Mouse (Mus musculus): ENCODE data around the gene Slc37a3.
"Not testable (repeated sequence)": the region's sequence is repeated elsewhere in the genome, so short reads cannot be mapped to it uniquely, and the experiment has no call there.

Gene Slc37a3

GRCm38 (mm10) chr6:39378161-39378835 is 823 bp upstream of the Slc37a3 start:
- not testable (repeated sequence) for DNase-seq (ENCODE audit: low spot score)

- DNase-seq (ENCODE audit: low spot score) = no peak
Observed at GRCm38 (mm10) chr6:39376775-39377174, 700 bp downstream of the Slc37a3 start.

DNA sequence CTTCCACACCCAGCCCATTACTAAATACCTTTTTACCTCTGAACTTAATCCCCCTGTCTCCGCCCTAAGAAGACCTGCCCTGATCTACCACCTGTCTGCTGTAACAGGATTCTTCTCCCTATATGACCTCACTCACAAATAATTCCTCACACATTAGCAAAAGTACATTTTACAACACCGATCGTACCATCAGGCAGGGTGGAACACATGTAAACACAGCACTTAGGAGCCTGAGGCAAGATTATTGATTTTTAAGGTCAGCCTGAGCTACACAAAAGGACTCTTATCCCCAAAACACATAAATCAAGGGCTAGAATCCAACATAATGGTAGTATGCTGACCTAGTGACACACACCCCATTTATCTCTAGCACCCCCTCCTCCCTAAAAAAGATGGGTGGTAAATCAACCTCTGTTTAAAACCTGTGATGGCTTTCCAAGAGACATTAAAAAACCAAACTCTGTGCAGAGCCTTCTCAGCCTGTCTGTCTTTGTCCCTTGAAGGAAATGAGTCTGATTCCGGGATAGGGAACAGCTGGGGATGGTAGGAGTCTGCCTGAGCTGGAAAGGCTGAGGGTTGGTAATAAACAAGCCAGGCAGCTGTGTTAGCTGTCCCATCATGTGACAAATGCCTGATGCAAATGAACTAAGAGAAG is 4.0 kb downstream of the Slc37a3 start:
- no peak for DNase-seq (ENCODE audit: low spot score)

- peak; percentile 13 for DNase-seq (ENCODE audit: low spot score)
Observed at GRCm38 (mm10) chr6:39372727-39373126, 4.7 kb downstream of the Slc37a3 start.

DNA sequence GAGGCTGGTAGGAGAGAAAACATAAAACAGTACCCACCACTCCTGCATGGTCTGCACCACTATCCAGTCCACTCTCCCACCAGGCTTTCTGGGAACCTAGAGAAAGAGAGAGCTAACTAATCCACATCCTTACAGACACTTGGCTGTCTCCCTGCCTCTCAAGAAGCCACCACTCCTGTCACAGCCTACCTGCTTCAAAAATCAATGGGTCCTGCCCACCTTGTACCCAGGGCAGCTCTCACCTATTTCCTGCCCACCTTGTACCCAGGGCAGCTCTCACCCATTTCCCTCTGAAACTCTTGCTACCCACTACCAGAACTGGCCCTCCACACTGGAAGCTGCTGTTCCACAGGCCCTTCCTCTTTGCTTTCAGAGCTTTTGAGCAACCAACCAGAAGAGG is 5.4 kb downstream of the Slc37a3 start:
- no peak for DNase-seq (ENCODE audit: low spot score)

DNA sequence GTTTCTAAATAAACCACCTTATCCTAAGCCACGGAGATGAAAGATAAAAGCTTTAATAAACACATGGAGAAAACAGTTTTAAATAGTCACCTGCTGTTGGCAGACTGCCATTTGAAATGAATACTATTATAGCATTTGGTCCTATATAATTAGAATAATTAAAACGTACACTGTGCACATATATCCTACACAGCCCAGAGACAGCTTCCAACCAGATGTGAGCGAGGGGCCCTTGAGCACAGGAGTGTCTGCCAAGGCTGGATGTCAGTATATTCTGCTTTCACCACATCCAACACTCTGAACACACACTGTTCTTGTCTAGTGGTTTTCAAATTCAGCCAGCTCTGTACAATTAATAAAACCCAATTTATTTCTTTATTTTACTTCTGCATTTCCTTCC is 7.8 kb downstream of the Slc37a3 start:
- no peak for DNase-seq (ENCODE audit: low spot score)

DNA sequence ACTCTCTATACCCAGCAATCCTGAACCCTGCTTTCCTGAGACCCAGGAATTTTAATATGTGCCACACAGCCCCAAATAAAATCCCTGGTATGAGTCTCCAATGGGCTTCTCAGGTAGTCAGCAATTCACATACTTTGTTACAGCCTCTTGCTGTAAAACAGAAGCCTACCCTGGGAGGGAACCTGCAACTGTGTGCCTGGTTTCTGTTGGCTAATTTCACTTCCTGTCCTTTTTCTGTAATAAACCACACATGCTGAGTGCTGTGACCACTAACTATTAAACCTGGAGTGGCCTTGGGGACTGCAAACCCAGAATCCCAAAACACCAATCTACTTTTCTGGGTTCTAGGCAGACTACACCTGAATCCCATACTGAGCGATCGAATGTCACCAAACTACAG is 14.8 kb downstream of the Slc37a3 start:
- no peak for DNase-seq (ENCODE audit: low spot score)

- not testable (repeated sequence) for DNase-seq (ENCODE audit: low spot score)
Observed at GRCm38 (mm10) chr6:39359207-39359606, 18.3 kb downstream of the Slc37a3 start.

GRCm38 (mm10) chr6:39348946-39349345 is 28.5 kb downstream of the Slc37a3 start:
- no peak for DNase-seq (ENCODE audit: low spot score)

- no peak for DNase-seq (ENCODE audit: low spot score)
Observed at GRCm38 (mm10) chr6:39347880-39348814, 29.3 kb downstream of the Slc37a3 start.

GRCm38 (mm10) chr6:39346991-39347501 is 30.4 kb downstream of the Slc37a3 start:
- no peak for DNase-seq (ENCODE audit: low spot score)

- DNase-seq (ENCODE audit: low spot score) = no peak
Observed at GRCm38 (mm10) chr6:39345430-39345829, 32.0 kb downstream of the Slc37a3 start.

GRCm38 (mm10) chr6:39344020-39344419 is 33.5 kb downstream of the Slc37a3 start:
- DNase-seq (ENCODE audit: low spot score) = peak; percentile 79

DNA sequence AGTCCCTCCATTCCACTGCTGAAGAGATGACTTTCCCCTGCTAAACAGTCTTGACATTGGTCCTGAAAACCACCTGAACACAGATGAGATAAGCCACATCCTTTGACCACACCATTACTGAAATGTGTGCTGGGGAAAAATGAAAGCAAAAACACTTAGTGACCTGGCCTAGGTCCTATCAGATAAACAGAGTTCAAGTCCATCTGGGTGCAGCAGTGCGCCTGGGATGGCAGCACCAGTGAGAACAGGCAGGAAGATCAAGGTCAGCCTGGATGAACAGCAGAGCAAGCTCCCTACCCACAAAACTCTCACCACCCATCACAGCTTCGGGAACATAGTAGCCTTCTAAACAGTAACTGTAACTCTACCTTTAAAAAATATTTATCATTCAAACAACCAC is 35.7 kb downstream of the Slc37a3 start:
- DNase-seq (ENCODE audit: low spot score) = no peak

DNA sequence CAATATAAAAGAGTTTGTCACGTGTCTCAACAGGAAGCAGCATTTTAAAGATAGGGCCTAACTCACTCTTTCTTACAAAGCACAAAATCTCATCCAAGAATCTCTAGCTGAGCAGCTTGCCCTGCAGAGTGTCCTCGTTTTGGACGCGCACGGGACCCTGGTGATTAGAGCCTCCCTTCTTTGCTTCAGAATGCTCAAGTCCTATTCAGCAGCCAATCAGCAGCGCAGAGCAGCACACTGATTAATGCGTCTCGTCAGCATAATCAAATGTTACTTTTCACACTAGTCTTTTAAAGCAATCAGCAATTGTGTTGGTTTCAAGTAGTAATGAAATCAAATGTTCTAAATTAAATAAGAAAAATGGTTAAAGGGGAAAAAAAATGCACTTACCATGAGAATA is 39.1 kb downstream of the Slc37a3 start:
- no peak for DNase-seq (ENCODE audit: low spot score)

DNA sequence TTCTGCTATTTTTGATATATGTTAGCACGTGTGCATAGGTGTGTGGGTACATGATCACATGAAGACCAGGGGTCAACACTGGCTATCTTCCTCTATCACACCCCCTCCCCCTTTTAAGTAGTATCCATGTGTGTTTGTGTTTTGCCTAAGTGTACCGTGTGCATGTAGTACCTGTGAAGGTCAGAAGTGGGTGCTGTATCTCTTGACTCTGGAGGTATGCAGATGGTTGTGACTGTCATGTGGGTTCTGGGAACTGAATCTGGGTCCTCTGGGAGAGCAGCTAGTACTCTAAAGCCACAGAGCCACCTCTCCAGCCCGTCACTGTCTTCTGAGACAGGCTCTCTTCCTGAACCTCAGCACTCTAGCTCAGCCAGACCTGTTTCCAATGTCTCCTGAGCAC is 42.6 kb downstream of the Slc37a3 start:
- DNase-seq (ENCODE audit: low spot score) = no peak

DNA sequence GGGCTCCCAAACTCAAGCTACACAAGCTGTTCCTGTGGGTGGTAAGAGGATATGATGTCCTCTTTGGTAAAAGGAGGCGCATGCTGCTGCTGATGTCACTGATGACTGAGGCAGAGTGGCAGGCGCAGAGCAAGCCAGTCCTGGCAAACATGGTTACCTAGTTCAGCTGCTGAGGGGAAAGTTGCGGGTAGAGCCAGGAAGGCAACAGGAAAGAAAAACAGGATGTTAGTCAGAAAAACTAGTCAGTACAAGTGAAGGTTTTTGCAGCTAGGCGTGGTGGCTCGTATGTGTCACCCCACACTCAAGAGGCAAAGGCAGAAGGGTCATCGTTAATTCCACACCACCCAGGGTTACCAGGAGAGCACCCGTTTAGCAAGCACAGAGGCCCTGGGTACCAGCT is 43.3 kb downstream of the Slc37a3 start:
- DNase-seq (ENCODE audit: low spot score) = no peak

- DNase-seq (ENCODE audit: low spot score) = no peak
Observed at GRCm38 (mm10) chr6:39331998-39332700, 45.3 kb downstream of the Slc37a3 start.

- no peak for DNase-seq (ENCODE audit: low spot score)
Observed at GRCm38 (mm10) chr6:39330981-39331380, 46.5 kb downstream of the Slc37a3 start.

GRCm38 (mm10) chr6:39320286-39320685 is 57.2 kb downstream of the Slc37a3 start:
- DNase-seq (ENCODE audit: low spot score) = no peak

DNA sequence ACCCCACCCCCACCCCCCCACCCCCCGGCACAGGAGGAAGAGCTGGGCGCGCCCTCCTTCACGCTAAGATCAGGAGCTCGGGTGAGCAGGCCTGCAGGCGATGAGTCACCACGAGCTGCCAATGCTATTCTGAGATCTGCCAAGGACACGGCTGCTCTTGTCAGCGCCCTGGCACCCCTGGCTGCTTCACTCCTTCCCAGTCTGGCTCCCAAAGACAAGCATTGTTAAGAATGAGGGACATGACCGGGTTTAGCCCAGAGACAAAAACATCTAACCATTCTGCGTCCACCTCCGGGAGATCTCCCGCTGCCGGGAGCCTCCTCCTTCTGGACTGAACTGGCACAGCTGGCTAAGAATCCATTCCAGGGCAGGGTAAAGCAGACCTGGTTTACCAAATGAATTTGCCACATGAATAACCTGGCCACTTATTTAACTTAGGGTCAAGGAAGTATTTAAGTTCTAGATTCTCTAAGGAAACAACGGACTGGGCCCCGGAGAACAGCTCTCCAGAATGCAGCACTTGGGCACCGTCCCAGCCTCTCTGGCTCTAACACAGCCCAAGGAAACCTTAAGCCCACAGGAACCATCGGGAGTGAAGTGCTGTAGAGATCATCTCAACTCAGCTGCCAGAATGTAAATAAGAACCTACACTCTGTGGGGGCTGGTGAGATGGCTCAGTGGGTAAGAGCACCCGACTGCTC is 58.3 kb downstream of the Slc37a3 start:
- DNase-seq (ENCODE audit: low spot score) = no peak

Data from ovary, postnatal 14 days (tissue).